Mouse (Mus musculus): ENCODE data around the gene Tmem74b. TPM values are rescaled to one million over a fixed set of nuclear protein-coding genes. Genes with fewer than 3 reads are reported as not detected.

Tmem74b gene
- total RNA-seq, 2 experiments from 2014 or later, result 0.23 to 1.6 TPM

GRCm38 (mm10) chr2:151742084-151742483, 40.3 kb downstream of the Tmem74b start:
- DNase-seq, result no peak

DNA sequence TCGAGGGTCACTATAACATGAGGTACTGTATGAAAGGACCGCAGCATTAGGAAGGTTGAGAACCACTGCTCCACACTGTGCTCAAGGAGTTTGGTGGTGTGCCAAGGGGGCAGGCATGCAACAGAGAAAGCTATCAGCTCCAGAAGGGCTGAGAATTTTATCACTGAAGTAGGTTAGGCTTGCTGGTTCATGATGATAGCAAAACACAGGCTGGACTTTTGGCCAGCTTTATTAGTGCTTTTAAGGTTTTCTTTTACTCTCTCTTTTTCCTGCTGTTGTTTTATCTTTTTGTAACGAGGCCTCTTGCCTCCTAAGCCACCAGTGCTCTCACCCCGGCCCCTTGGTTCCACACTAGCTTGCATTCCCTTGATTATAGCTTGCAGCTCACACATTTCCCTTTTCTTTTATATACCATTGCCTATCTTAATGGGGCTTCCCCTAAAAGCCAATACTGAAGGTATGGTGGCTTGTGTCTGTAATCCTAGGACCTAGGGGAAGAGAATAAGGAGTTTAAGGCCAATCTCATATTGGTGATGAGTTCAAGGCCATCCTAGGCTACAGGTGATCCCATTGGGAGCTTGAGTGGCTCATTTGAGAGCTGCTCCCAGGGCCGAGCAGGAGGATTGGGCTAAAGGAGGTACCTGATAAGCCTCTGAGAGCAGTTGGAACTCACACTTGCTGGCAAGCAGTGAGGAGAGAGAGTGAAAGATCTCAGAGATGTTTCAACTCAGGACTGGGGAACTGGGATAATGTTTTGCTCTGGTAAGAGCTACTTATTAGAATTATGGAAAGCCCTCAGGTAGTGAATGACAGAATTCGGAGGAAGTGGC, 41.3 kb downstream of the Tmem74b start:
- no peak for DNase-seq

GRCm38 (mm10) chr2:151743845-151744244, 42.0 kb downstream of the Tmem74b start, which contains the start of gene Psmf1:
Gene Psmf1 (minus strand): TSS chr2:151744186.
- no peak for DNase-seq

- DNase-seq, result peak; percentile 72 to 84
Observed at GRCm38 (mm10) chr2:151747847-151748705, 46.3 kb downstream of the Tmem74b start.

- DNase-seq, result no peak
Observed at GRCm38 (mm10) chr2:151751330-151751729, 49.5 kb downstream of the Tmem74b start.

DNA sequence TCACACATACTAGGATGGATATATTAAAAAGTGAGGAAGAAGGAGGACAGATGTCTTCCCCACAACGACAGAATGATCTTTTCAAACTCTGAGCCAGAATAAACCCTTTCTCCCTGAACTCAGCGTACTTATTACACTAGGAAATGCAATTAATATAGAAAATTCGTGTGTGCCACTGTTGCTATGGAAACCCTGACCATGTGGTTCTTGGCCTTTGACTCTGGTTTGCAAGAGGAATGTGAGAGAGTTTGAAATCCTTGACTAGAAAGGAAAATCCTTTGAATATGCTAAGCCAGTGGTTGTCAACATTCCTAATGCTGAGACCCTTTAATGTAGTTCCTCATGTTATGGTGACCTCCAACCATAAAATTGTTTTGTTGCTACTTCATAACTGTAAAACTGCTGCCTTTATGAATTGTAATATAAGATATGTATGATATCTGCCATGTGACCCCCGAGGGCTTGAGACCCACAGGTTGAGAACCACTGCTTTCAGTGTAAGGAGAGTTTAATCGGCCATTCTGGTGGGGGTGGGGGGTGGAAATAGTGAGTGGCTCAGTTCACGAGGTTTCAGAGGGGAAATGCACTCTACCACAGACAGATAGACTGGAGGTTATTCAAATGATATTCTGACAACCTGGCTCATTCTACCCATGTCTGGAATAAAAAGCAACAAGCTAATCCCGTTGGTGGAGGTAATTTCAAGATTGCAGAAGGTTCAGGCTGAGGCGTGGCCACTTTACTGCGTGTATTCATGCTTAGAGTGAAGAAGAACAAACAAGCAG, 54.7 kb downstream of the Tmem74b start:
- DNase-seq, result no peak

DNA sequence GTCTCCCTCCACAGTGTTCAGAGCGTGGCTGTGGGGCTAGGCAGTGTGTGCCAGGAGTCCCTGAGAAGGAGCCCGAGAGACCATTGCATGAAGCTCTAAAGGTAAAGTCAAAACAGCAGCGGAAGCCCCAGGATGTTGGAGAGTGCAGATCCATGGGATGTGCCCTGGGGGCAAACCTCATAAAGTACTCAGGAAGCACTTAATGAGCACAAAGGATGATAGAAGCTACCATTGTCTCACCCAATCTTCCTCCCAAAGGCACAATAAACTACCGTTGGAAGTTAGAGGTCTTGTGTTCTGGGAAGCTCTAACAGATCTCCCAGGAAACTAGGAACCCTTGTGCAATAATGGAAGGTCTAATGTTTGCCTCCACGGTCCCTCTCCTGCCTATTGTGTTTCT, 55.6 kb downstream of the Tmem74b start:
- DNase-seq, result no peak

GRCm38 (mm10) chr2:151758806-151759353, 57.1 kb downstream of the Tmem74b start:
- DNase-seq, result no peak

Other genes starting within 250 kb of the Tmem74b start
- not detected for gene 4921509C19Rik, start 225.9 kb upstream of the Tmem74b start, total RNA-seq (2021)
- 100 to 1,000 TPM; 139 to 148 TPM for gene Nsfl1c, start 207.8 kb upstream of the Tmem74b start, total RNA-seq (2021)
- 100 to 1,000 TPM; 273 to 327 TPM for gene Fkbp1a, start 159.5 kb upstream of the Tmem74b start, total RNA-seq (2021)
- gene Sdcbp2, start 129.4 kb upstream of the Tmem74b start, total RNA-seq (2021), result 1 to 10 TPM; 1.5 to 2.0 TPM
- gene Snph, start 69.4 kb upstream of the Tmem74b start, total RNA-seq (2021), result 10 to 100 TPM in 1 of 2 experiments, 1 to 10 TPM in 1; 7.9 to 14.6 TPM
- not detected for gene Rad21l, start 33.5 kb upstream of the Tmem74b start, total RNA-seq (2021)
- gene Psmf1, start 42.2 kb downstream of the Tmem74b start, total RNA-seq (2021), result 10 to 100 TPM; 31.8 to 38.2 TPM
- under 1 TPM; 0.23 to 0.33 TPM for gene Rspo4, start 140.9 kb downstream of the Tmem74b start, total RNA-seq (2021)
- 1 to 10 TPM in 1 of 2 experiments, under 1 TPM in 1; 0.33 to 1.2 TPM for gene Angpt4, start 209.2 kb downstream of the Tmem74b start, total RNA-seq (2021)

Measured in adrenal gland, postnatal 36 days (tissue).